Mouse (Mus musculus): ENCODE measurements around the gene 4930404H24Rik. TPM values are rescaled to one million over a fixed set of nuclear protein-coding genes. Genes with fewer than 3 reads are reported as not detected.

The 4930404H24Rik gene
- not detected in 2 replicates for polyA plus RNA-seq (2012; ENCODE audit: insufficient read depth, insufficient read length, low replicate concordance, missing spikeins)

GRCm38 (mm10) chr2:153492573-153493392, at the start of gene 4930404H24Rik:
Gene 4930404H24Rik (plus strand): TSS chr2:153492790.
- peak within 1 kb of the TSS; percentile 91 for H3K27ac ChIP-seq (ENCODE audit: insufficient read depth, low read depth, low read length)
- peaks cover 45% of the 10 kb centered on the region for H3K4me1 ChIP-seq (ENCODE audit: control insufficient read depth, insufficient read depth, low read length)
- H3K4me3 ChIP-seq (ENCODE audit: insufficient read depth, low read depth, low read length) = peak within 1 kb of the TSS; percentile 63
- WGBS = 1% methylated on average over 73 of the region's 83 CpGs
- TF ChIP-seq CTCF (IDR thresholded peaks at IDR 0.05; ENCODE audit: insufficient read depth, low read depth, low read length) = no peak
- TF ChIP-seq POLR2A (IDR thresholded peaks at IDR 0.05; ENCODE audit: insufficient read depth, low read depth, low read length) = peak; percentile 89

DNA sequence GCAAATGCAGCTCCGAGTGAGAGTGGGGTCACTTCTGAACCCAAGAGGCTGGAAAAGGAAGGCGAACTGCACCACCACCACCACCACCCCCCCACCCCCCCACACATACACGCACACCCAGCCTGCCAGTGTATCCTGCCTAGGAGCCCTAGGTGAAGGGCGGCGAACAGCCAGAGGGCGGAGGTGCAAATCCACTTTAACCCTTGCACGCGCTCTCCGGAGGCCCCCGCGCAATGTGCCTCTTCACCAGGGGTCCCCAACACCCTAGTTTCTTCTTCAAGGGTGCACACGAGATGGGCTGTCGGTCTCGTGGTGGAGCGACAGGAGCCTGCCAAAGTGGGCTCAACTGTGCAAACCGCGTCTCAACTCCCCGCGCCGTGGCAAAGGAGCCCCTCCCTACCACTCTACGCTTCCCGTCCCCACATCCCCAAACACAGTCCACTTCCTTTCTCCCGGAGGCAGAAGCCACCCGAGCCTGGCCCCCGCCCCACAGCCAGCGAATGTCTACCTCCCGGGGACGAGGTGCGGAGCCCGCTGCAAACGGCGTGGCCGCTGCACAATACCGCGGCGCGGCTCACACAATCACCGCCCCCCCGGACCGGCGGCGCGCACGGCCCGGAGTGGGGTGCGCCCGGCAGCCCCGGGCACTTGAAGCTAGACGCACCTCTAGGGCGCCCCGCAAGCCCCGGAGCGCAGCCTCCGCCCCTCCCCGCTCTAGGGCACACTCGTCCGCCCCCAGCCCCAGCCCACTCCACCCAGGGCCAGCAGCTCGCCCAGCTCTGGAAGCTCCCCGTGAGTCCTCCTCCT, 49.0 kb upstream of the 4930404H24Rik start:
- WGBS = 1% methylated on average over 59 of the region's 59 CpGs
- Histone ChIP-seq H3K4me1 (ENCODE audit: control insufficient read depth, insufficient read depth, low read length) (peaks cover 29% of the 10 kb centered on the region), H3K4me3 (ENCODE audit: insufficient read depth, low read depth, low read length) (peak overlapping the region; percentile 95), H3K27ac (ENCODE audit: insufficient read depth, low read depth, low read length) (0 out of 2 replicates have a peak overlapping the region, but pooled peaks have one; percentile 52)
- no peak for TF ChIP-seq POLR2A (IDR thresholded peaks at IDR 0.05; ENCODE audit: insufficient read depth, low read depth, low read length)
- TF ChIP-seq CTCF (IDR thresholded peaks at IDR 0.05; ENCODE audit: insufficient read depth, low read depth, low read length) = no peak

- TF ChIP-seq POLR2A (IDR thresholded peaks at IDR 0.05; ENCODE audit: insufficient read depth, low read depth, low read length) (no peak), CTCF (IDR thresholded peaks at IDR 0.05; ENCODE audit: insufficient read depth, low read depth, low read length) (no peak)
- 0 out of 2 replicates have a peak overlapping the region, but pooled peaks have one; percentile 52 for H3K27ac ChIP-seq (ENCODE audit: insufficient read depth, low read depth, low read length)
- WGBS = under 1% methylated on average over 33 of the region's 64 CpGs
- H3K4me3 ChIP-seq (ENCODE audit: insufficient read depth, low read depth, low read length) = peak overlapping the region; percentile 95
- H3K4me1 ChIP-seq (ENCODE audit: control insufficient read depth, insufficient read depth, low read length) = peaks cover 29% of the 10 kb centered on the region
Observed at GRCm38 (mm10) chr2:153444254-153445136, 48.1 kb upstream of the 4930404H24Rik start.

DNA sequence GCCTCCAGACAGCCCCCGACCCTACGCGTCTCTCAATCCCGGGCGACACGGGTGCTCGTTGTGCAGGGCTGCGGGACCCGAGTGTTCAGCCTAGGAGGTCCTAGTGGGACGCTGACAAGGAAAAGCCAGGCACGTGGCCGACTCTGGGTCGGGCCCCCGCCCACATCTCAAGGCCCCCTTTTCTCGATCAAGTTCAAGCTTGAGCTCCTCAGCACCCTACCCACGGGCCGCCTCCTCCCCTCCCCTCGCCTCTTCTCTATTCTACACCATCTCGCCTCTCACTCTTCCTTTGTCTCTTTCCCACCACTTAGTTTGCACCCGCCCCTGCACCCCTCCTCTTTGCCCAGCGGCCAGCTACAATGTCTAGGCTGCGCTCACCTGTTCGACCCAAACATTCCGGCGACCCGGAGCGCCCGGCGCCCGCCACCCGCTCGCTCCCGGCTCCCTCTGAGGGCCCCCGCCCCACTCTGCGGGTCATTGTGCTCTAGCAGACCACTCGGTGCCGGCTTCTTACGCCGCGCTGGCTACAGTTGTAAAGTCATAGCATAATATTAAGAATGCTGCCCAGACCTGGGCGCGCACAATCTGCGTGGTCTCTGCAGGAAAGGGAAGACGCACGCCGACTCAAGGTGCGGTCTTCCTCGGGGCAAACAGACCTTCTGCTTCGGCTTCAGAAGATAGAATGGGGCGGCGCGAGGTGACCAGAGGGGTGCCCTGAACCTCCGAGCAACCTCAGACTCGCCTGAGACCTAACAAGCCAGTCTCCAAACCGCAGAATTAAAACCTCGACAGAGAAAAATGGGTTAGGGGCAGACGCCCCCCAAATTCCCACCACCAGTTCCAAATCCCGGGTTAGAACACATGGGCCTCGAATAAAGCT, 47.2 kb upstream of the 4930404H24Rik start:
- H3K4me1 ChIP-seq (ENCODE audit: control insufficient read depth, insufficient read depth, low read length) = peaks cover 26% of the 10 kb centered on the region
- H3K4me3 ChIP-seq (ENCODE audit: insufficient read depth, low read depth, low read length) = peak overlapping the region; percentile 61
- TF ChIP-seq POLR2A (IDR thresholded peaks at IDR 0.05; ENCODE audit: insufficient read depth, low read depth, low read length) (no peak), CTCF (IDR thresholded peaks at IDR 0.05; ENCODE audit: insufficient read depth, low read depth, low read length) (no peak)
- WGBS = under 1% methylated on average over 58 of the region's 59 CpGs
- H3K27ac ChIP-seq (ENCODE audit: insufficient read depth, low read depth, low read length) = no peak overlapping the region

DNA sequence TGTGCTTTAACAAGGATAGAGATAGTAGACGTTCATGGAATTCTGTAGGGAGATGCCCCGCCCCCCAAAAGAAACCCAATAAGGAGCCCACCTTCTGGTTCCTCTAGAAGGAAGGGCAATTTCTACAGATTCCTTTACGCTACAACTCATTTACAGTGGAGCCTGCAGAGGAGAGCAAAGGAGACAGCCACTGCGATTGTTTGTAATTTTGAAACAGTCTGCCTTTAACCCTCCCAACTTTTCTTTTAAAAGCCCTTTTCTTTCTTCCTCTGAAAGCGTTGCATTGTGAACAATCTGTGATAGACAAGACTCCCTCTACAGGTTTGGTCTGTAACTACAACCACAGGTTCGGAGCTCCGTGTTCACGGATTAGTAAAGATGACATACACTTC, 46.6 kb upstream of the 4930404H24Rik start:
- Histone ChIP-seq H3K4me3 (ENCODE audit: insufficient read depth, low read depth, low read length) (peak overlapping the region; percentile 61), H3K4me1 (ENCODE audit: control insufficient read depth, insufficient read depth, low read length) (peaks cover 26% of the 10 kb centered on the region), H3K27ac (ENCODE audit: insufficient read depth, low read depth, low read length) (no peak overlapping the region)
- WGBS = 1% methylated on average over 8 of the region's 8 CpGs
- TF ChIP-seq POLR2A (IDR thresholded peaks at IDR 0.05; ENCODE audit: insufficient read depth, low read depth, low read length) (no peak), CTCF (IDR thresholded peaks at IDR 0.05; ENCODE audit: insufficient read depth, low read depth, low read length) (no peak)

DNA sequence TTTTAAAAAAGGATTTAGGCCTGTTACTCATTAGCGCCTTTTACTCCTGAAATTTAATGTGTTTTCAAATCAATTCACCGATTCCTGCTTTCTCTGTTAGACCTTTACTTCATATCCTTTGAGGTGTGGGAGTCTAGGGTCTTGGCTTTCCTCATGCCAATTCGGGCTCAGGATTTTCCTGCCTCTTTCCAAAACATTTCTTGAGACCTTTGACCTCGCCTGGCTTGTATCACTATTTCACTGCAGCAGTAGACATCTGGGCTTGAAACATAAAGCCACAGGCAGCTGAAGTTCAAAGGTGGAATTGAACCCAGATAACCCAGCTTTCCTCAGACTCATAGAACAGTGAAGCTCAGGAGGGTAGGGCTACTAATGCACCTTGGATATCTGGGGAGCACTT, 46.1 kb upstream of the 4930404H24Rik start:
- no peak for TF ChIP-seq CTCF (IDR thresholded peaks at IDR 0.05; ENCODE audit: insufficient read depth, low read depth, low read length)
- Histone ChIP-seq H3K4me3 (ENCODE audit: insufficient read depth, low read depth, low read length) (no peak overlapping the region), H3K27ac (ENCODE audit: insufficient read depth, low read depth, low read length) (no peak overlapping the region), H3K4me1 (ENCODE audit: control insufficient read depth, insufficient read depth, low read length) (peaks cover 24% of the 10 kb centered on the region)
- 45% methylated on average over 4 of the region's 4 CpGs for WGBS

- no peak overlapping the region for H3K4me3 ChIP-seq (ENCODE audit: insufficient read depth, low read depth, low read length)
- TF ChIP-seq POLR2A (IDR thresholded peaks at IDR 0.05; ENCODE audit: insufficient read depth, low read depth, low read length) (no peak), CTCF (IDR thresholded peaks at IDR 0.05; ENCODE audit: insufficient read depth, low read depth, low read length) (no peak)
- no peak overlapping the region for H3K27ac ChIP-seq (ENCODE audit: insufficient read depth, low read depth, low read length)
- peaks cover 19% of the 10 kb centered on the region for H3K4me1 ChIP-seq (ENCODE audit: control insufficient read depth, insufficient read depth, low read length)
- 95% methylated on average over 3 of the region's 3 CpGs for WGBS
Observed at GRCm38 (mm10) chr2:153447719-153448118, 44.9 kb upstream of the 4930404H24Rik start.

All from olfactory bulb, adult 2 months (tissue).